ENCODE assay signal across 8 mouse cellular contexts in the genomic region with DNA sequence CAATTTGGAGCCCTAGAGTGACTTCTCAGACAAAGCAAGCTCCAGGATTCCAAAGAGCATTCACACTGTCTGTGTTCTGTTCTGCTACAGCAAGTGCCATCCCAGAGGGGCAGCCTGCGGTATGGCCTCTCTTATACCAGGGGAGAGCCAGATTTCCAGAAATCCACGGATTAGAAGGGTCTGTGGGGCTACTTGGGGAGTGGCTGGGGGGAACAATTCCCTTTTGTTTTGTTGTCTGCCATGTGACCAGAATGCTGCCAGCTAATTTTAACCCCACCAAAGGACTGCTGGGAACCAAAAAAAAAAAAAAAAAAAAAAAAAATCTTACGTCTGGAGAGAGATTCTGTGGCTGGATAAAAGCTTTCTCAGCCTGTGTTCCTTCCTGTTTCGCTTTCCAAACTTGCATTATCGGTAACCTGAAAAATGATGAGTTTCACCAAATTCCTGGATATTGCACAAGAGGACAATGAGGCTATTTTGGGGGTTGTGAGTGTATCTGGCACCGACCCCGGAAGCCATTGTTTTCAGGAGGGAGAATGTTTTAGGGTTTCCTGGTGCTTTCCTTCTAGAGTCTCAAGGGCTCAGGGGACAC. TPM values are rescaled to one million over a fixed set of nuclear protein-coding genes. Genes with fewer than 3 reads are reported as not detected.
A peak's percentile ranks its signal among the peaks of the same experiment; 100 is the strongest.
DNase-seq lines count a peak whose midpoint lies in the region; ATAC-seq and TF ChIP-seq lines count a peak whose summit lies in the region.

No protein-coding gene starts in this region.

- peak overlapping the region; percentile 25 for H3K9ac ChIP-seq in heart, embryonic 15.5 days
- H3K9ac ChIP-seq in midbrain, embryonic 16.5 days (ENCODE audit: low read depth, low read length) = peak overlapping the region; percentile 65

- intact Hi-C loops in left cerebral cortex, postnatal 36 days (cut with DNase I) = no loop called here

- TF ChIP-seq CTCF in layer of hippocampus, adult 2 months (conservative IDR thresholded peaks at IDR 0.05) = no peak

- ATAC-seq in heart, embryonic 15.5 days (replicated peaks; ENCODE audit: insufficient number of reproducible peaks, insufficient read depth, low FRiP score, low read depth) = no peak
- ATAC-seq in midbrain, embryonic 16.5 days = no peak
- ATAC-seq in activated CD4-positive, CD25-positive, alpha-beta regulatory T cell, adult 4 months = no peak

- no peaks in the 10 kb centered on the region for H3K36me3 ChIP-seq in heart, embryonic 15.5 days
- no peaks in the 10 kb centered on the region for H3K36me3 ChIP-seq in midbrain, embryonic 16.5 days (ENCODE audit: control insufficient read depth, insufficient read depth, low read length)

- peak overlapping the region; percentile 19; the same call in 1 of the 2 replicates for H3K4me3 ChIP-seq in layer of hippocampus, adult 2 months
- no peak overlapping the region for H3K4me3 ChIP-seq in brown adipose tissue, adult 24 weeks (ENCODE audit: insufficient read depth, low read depth, low read length)
- no peak overlapping the region for H3K4me3 ChIP-seq in heart, embryonic 15.5 days
- H3K4me3 ChIP-seq in midbrain, embryonic 16.5 days (ENCODE audit: low read depth, low read length) = no peak overlapping the region

- WGBS in heart, embryonic 15.5 days = 14% methylated on average over 7 of the region's 7 CpGs
- WGBS in midbrain, embryonic 16.5 days = 5% methylated on average over 7 of the region's 7 CpGs

- H3K9me3 ChIP-seq in heart, embryonic 15.5 days (replicated peaks) = no peaks in the 10 kb centered on the region
- H3K9me3 ChIP-seq in midbrain, embryonic 16.5 days (replicated peaks; ENCODE audit: control insufficient read depth, low read length, poor library complexity, severe bottlenecking) = no peaks in the 10 kb centered on the region

- H3K4me1 ChIP-seq in brown adipose tissue, adult 24 weeks (ENCODE audit: control insufficient read depth, insufficient read depth, insufficient read length, low read length) = peaks cover 37% of the 10 kb centered on the region
- H3K4me1 ChIP-seq in heart, embryonic 15.5 days (replicated peaks) = peaks cover 79% of the 10 kb centered on the region
- H3K4me1 ChIP-seq in midbrain, embryonic 16.5 days (ENCODE audit: control insufficient read depth, insufficient read depth, low read length) = peaks cover 66% of the 10 kb centered on the region

- H3K4me2 ChIP-seq in heart, embryonic 15.5 days = peak overlapping the region; percentile 37
- peak overlapping the region; percentile 67 for H3K4me2 ChIP-seq in midbrain, embryonic 16.5 days (ENCODE audit: low read length)

- peak overlapping the region; percentile 99 for H3K27ac ChIP-seq in layer of hippocampus, adult 2 months
- H3K27ac ChIP-seq in brown adipose tissue, adult 24 weeks (replicated peaks; ENCODE audit: low read depth, low read length) = peak overlapping the region; percentile 92
- peak overlapping the region; percentile 97 for H3K27ac ChIP-seq in heart, embryonic 15.5 days
- H3K27ac ChIP-seq in midbrain, embryonic 16.5 days (ENCODE audit: low read length) = peak overlapping the region; percentile 98

- H3K27me3 ChIP-seq in heart, embryonic 15.5 days = no peaks in the 10 kb centered on the region
- no peaks in the 10 kb centered on the region for H3K27me3 ChIP-seq in midbrain, embryonic 16.5 days (ENCODE audit: control insufficient read depth, insufficient read depth, low read depth, low read length)

- DNase-seq in layer of hippocampus, adult 2 months (ENCODE audit: low spot score in 2 of 2) = no peak
- DNase-seq in layer of hippocampus, adult 18-20 months (ENCODE audit: low spot score in 2 of 2) = no peak
- peak; percentile 65 to 75 for DNase-seq in kidney, postnatal 36 days
- DNase-seq in left cerebral cortex, postnatal 36 days (ENCODE audit: low spot score in 2 of 2) = no peak

RNA-seq across cellular contexts. Expression of a gene that starts 12.4 kb away (rescaled TPM):
- total RNA-seq in layer of hippocampus, adult 2 months (2021) = 10 to 100 TPM; 69.8 to 70.2 TPM
- 10 to 100 TPM; 76.4 to 76.9 TPM for total RNA-seq in layer of hippocampus, adult 18-20 months (2021)
- 7.1 and 23.0 TPM in 2 replicates for polyA plus RNA-seq in brown adipose tissue, adult 24 weeks (2012; ENCODE audit: insufficient read depth, insufficient read length, missing spikeins)
- polyA plus RNA-seq in heart, embryonic 15.5 days (2015; fragmentation: Nextera tagmentation; extraction: Ambion mirVana) = 40.1 and 41.7 TPM in 2 replicates
- 69.3 and 76.9 TPM in 2 replicates for polyA plus RNA-seq in midbrain, embryonic 16.5 days (2015; fragmentation: Nextera tagmentation; extraction: Ambion mirVana)
- 10 to 100 TPM in 1 of 2 experiments, 1 to 10 TPM in 1; 8.6 to 13.6 TPM for polyA plus RNA-seq in activated CD4-positive, CD25-positive, alpha-beta regulatory T cell, adult 4 months (2017; shearing (Covaris generic))
- total RNA-seq in left cerebral cortex, postnatal 36 days (2021) = 10 to 100 TPM; 70.7 to 73.6 TPM

RNA-seq across cellular contexts. Expression of a gene that starts 49.8 kb away (rescaled TPM):
- total RNA-seq in layer of hippocampus, adult 2 months (2021) = 10 to 100 TPM; 73.4 to 83.6 TPM
- total RNA-seq in layer of hippocampus, adult 18-20 months (2021) = 10 to 100 TPM; 72.9 to 75.1 TPM
- 15.9 and 16.4 TPM in 2 replicates for polyA plus RNA-seq in brown adipose tissue, adult 24 weeks (2012; ENCODE audit: insufficient read depth, insufficient read length, missing spikeins)
- polyA plus RNA-seq in heart, embryonic 15.5 days (2015; fragmentation: Nextera tagmentation; extraction: Ambion mirVana) = 18.7 and 23.4 TPM in 2 replicates
- 56.6 and 57.8 TPM in 2 replicates for polyA plus RNA-seq in midbrain, embryonic 16.5 days (2015; fragmentation: Nextera tagmentation; extraction: Ambion mirVana)
- 10 to 100 TPM; 19.8 to 20.1 TPM for polyA plus RNA-seq in activated CD4-positive, CD25-positive, alpha-beta regulatory T cell, adult 4 months (2017; shearing (Covaris generic))
- total RNA-seq in left cerebral cortex, postnatal 36 days (2021) = 10 to 100 TPM; 82.2 to 93.0 TPM

Comparison
In these comparisons a context has a peak if more than half of its experiments do, and no peak if none do; other contexts are left out.
1. DNase-seq: peak in kidney, postnatal 36 days (2 of 2); none in layer of hippocampus, adult 2 months (0 of 2), layer of hippocampus, adult 18-20 months (0 of 2) and left cerebral cortex, postnatal 36 days (0 of 2).
2. Peak in every context shown above with its lines, with median percentiles within 50 percentile points of each other: H3K27ac ChIP-seq.